Mouse (Mus musculus): ENCODE data around the gene Myo1h.

Myo1h gene

GRCm38 (mm10) chr5:114407269-114407668, 118.3 kb downstream of the Myo1h start:
- peak; percentile 66 to 70 for DNase-seq

- DNase-seq: no peak
Observed at GRCm38 (mm10) chr5:114407810-114408209, 118.8 kb downstream of the Myo1h start.

GRCm38 (mm10) chr5:114408846-114409245, 119.9 kb downstream of the Myo1h start:
- no peak for DNase-seq

GRCm38 (mm10) chr5:114410429-114410828, 121.5 kb downstream of the Myo1h start:
- DNase-seq: peak; percentile 53 to 55

GRCm38 (mm10) chr5:114412361-114412998, 123.5 kb downstream of the Myo1h start:
- DNase-seq: no peak

GRCm38 (mm10) chr5:114413067-114413735, 124.2 kb downstream of the Myo1h start:
- DNase-seq: no peak

Measured in cerebellum, postnatal 10 days (tissue).